Mouse (Mus musculus): ENCODE measurements around the gene Chmp2a.

- TF ChIP-seq CTCF (IDR thresholded peaks at IDR 0.05; ENCODE audit: low read depth): no peak
- no peak for TF ChIP-seq EP300 (IDR thresholded peaks at IDR 0.05; ENCODE audit: low read depth)
Observed at GRCm38 (mm10) chr7:13053501-13053900, 18.9 kb upstream of the Chmp2a start.

All from liver, postnatal 0 days (tissue).